Mouse (Mus musculus) liver, embryonic 13.5 days (tissue): ENCODE data around the gene Emg1. TPM values are rescaled to one million over a fixed set of nuclear protein-coding genes. Genes with fewer than 3 reads are reported as not detected.

Source experiments
- ATAC-seq: fragments of 200-750 bp; cut with Nextera tagmentation; 2 replicates; pipeline ENCODE4 v1.8.0; 2017; ENCODE audit warnings: low read depth, mild to moderate bottlenecking, moderate number of reproducible peaks, moderate library complexity
- DNase-seq: peaks from one replicate; pipeline ENCODE4 v3.0.0; 2022
- H3K27ac ChIP-seq: fragments of 300-500 bp; sonication (generic); 2 replicates; pipeline ENCODE4 v1.5.1; 2015; ENCODE audit warnings: moderate library complexity, mild to moderate bottlenecking, inconsistent platforms
- H3K27me3 ChIP-seq: fragments of 300-500 bp; sonication (generic); 2 replicates; pipeline ENCODE4 v1.6.1; 2015; ENCODE audit warnings: mild to moderate bottlenecking, inconsistent platforms
- H3K36me3 ChIP-seq: fragments of 300-500 bp; sonication (generic); 2 replicates; pipeline ENCODE4 v1.6.1; 2015; ENCODE audit warnings: mild to moderate bottlenecking, inconsistent platforms
- H3K4me1 ChIP-seq: fragments of 300-500 bp; sonication (generic); replicated peaks from 2 replicates; pipeline ENCODE4 v1.6.1; 2015; ENCODE audit warnings: inconsistent platforms
- H3K4me2 ChIP-seq: fragments of 300-500 bp; sonication (generic); 2 replicates; pipeline ENCODE4 v1.6.1; 2015; ENCODE audit warnings: inconsistent platforms, mild to moderate bottlenecking, moderate library complexity
- H3K4me3 ChIP-seq: fragments of 300-500 bp; sonication (generic); replicated peaks from 2 replicates; pipeline ENCODE4 v1.5.1; 2015; ENCODE audit warnings: mild to moderate bottlenecking, inconsistent platforms
- H3K9ac ChIP-seq: fragments of 300-500 bp; sonication (generic); 2 replicates; pipeline ENCODE4 v1.6.1; 2015; ENCODE audit warnings: mild to moderate bottlenecking, inconsistent platforms
- H3K9me3 ChIP-seq: fragments of 300-500 bp; sonication (generic); replicated peaks from 2 replicates; pipeline ENCODE4 v1.6.1; 2016; ENCODE audit warnings: inconsistent platforms
- WGBS: fragments of 180-500 bp; shearing (Covaris S2); methylation state at CpG from one replicate; pipeline ENCODE4 v1.1.7; 2015; ENCODE audit not compliant: insufficient replicate concordance; 5-methylcytosine and 5-hydroxymethylcytosine counted together
- polyA plus RNA-seq: library from polyadenylated mRNA; unstranded; fragments of >200 nt; fragmentation: Nextera tagmentation; extraction: Ambion mirVana; gene quantifications from 2 replicates; pipeline ENCODE4 v1.2.1, GENCODE M21; 2015

Gene Emg1
- polyA plus RNA-seq, 1 experiment from 2014 or later = 189 TPM

DNA sequence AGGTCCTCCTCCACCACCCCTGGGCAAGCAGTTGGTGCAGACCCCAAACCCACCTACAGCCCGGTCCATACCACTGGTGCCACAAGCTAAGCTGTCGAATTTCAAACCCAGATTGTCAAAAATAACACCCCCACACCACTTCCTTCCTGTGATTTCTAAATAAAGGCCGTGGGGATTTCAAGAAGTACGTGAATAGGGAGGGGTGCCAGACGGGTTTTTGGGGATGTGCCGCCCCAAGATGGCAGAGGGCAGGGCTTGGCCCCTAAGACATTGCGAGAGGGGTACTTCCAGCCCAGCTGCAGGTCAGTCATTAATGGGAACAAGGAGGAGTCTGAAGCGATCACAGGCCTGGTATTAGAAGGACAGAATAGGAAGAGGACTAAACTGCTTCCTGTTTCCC is 11.6 kb upstream of the Emg1 start:
- no peaks in the 10 kb centered on the region for H3K27me3 ChIP-seq
- DNase-seq (no peak), ATAC-seq (no peak)
- no peak overlapping the region for H3K4me3 ChIP-seq
- H3K4me2 ChIP-seq = no peak overlapping the region
- no peaks in the 10 kb centered on the region for H3K9me3 ChIP-seq
- H3K9ac ChIP-seq = no peak overlapping the region
- 52% methylated on average over 8 of the region's 8 CpGs for WGBS
- H3K36me3 ChIP-seq = peaks cover 21% of the 10 kb centered on the region; the same call in 1 of the 2 replicates
- H3K27ac ChIP-seq = peak overlapping the region; percentile 29
- H3K4me1 ChIP-seq = peaks cover 59% of the 10 kb centered on the region

DNA sequence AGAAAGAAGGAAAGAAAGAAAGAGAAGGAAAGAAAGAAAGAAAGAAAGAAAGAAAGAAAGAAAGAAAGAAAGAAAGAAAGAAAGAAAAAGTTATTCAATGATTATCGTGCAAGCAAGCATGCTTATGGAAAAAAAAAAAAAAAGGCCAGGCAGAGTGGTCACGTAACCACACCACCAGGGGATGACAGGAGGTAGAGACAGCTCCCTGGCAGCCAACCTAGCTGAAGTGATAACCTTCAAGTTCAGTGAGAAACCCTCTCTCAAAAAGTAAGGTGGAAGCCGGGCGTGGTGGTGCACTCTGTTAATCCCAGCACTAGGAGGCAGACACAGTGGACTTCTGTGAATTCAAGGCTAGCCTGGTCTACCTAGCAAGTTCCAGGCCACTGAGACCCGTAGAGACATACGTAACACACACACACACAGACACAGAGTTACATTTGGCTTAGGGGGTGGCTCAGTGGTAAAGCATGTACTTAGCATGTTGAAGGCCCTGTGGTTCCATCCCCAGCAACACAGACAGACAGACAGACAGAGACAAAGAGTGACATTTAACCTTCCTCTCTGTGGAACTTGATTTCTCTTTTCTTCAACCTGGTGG is 11.0 kb upstream of the Emg1 start:
- no peak for ATAC-seq
- Histone ChIP-seq H3K4me3 (no peak overlapping the region), H3K4me2 (no peak overlapping the region), H3K27me3 (no peaks in the 10 kb centered on the region), H3K27ac (no peak overlapping the region), H3K9me3 (no peaks in the 10 kb centered on the region), H3K9ac (no peak overlapping the region), H3K36me3 (peaks cover 16% of the 10 kb centered on the region), H3K4me1 (peaks cover 64% of the 10 kb centered on the region)
- 67% methylated on average over 6 of the region's 6 CpGs for WGBS
- DNase-seq = no peak

- no peak overlapping the region for H3K4me3 ChIP-seq
- H3K4me1 ChIP-seq = peaks cover 68% of the 10 kb centered on the region
- WGBS = 73% methylated on average over 11 of the region's 11 CpGs
- H3K27me3 ChIP-seq = no peaks in the 10 kb centered on the region
- H3K9ac ChIP-seq = no peak overlapping the region
- DNase-seq (no peak), ATAC-seq (no peak)
- peaks cover 26% of the 10 kb centered on the region for H3K36me3 ChIP-seq
- H3K9me3 ChIP-seq = no peaks in the 10 kb centered on the region
- H3K4me2 ChIP-seq = no peak overlapping the region
- H3K27ac ChIP-seq = peak overlapping the region; percentile 50; the same call in 1 of the 2 replicates
Observed at GRCm38 (mm10) chr6:124720904-124721303, 8.9 kb upstream of the Emg1 start.

DNA sequence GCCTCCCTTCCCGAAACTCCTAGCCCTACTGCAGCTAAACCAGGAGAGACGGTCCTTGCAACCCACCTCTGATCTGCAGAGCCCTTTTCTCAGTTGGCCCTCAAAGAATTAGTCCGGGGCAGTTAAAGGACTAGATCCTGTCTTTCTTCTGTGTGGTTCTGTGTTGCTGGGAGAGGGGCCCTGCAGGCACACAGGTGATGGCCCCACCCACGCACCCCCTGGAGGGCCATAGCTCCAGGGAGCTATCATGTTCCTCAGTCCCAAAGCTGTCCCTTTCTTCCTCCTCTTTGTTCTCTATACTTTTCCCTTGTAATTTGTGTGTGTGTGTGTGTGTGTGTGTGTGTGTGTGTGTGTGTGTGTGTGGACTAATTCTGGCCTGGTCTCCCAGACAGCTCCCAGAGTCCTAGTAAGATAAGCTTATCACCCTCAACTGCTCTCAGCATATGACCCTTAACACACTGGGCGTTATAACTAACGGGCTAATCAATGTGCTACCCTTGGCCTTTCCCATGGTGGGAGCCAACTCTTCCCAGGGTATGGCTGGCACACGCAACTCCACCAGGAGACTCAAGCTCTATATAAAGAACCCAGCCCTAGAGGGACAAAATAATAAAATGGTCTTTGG is 7.5 kb upstream of the Emg1 start:
- Histone ChIP-seq H3K4me3 (0 out of 2 replicates have a peak overlapping the region, but pooled peaks have one; percentile 16), H3K4me2 (peak overlapping the region; percentile 54), H3K4me1 (peaks cover 63% of the 10 kb centered on the region), H3K27ac (peak overlapping the region; percentile 87), H3K9ac (peak overlapping the region; percentile 63), H3K9me3 (no peaks in the 10 kb centered on the region), H3K27me3 (no peaks in the 10 kb centered on the region), H3K36me3 (peaks cover 35% of the 10 kb centered on the region)
- WGBS = 28% methylated on average over 7 of the region's 7 CpGs
- DNase-seq (peak; percentile 57), ATAC-seq (peak; percentile 93)

GRCm38 (mm10) chr6:124718703-124719102 is 6.7 kb upstream of the Emg1 start:
- no peaks in the 10 kb centered on the region for H3K27me3 ChIP-seq
- no peaks in the 10 kb centered on the region for H3K9me3 ChIP-seq
- H3K4me2 ChIP-seq = peak overlapping the region; percentile 54
- 0 out of 2 replicates have a peak overlapping the region, but pooled peaks have one; percentile 16 for H3K4me3 ChIP-seq
- DNase-seq (no peak), ATAC-seq (no peak)
- peak overlapping the region; percentile 63 for H3K9ac ChIP-seq
- 77% methylated on average over 16 of the region's 16 CpGs for WGBS
- peaks cover 43% of the 10 kb centered on the region for H3K36me3 ChIP-seq
- H3K27ac ChIP-seq = peak overlapping the region; percentile 87
- peaks cover 65% of the 10 kb centered on the region for H3K4me1 ChIP-seq

- H3K27ac ChIP-seq = peak overlapping the region; percentile 87
- no peak for ATAC-seq
- no peak for DNase-seq
- H3K4me2 ChIP-seq = no peak overlapping the region
- H3K4me1 ChIP-seq = peaks cover 67% of the 10 kb centered on the region
- H3K36me3 ChIP-seq = peaks cover 49% of the 10 kb centered on the region
- H3K9ac ChIP-seq = no peak overlapping the region
- H3K9me3 ChIP-seq = no peaks in the 10 kb centered on the region
- no peaks in the 10 kb centered on the region for H3K27me3 ChIP-seq
- H3K4me3 ChIP-seq = no peak overlapping the region
- 84% methylated on average over 13 of the region's 13 CpGs for WGBS
Observed at GRCm38 (mm10) chr6:124717968-124718367, 6.0 kb upstream of the Emg1 start.

DNA sequence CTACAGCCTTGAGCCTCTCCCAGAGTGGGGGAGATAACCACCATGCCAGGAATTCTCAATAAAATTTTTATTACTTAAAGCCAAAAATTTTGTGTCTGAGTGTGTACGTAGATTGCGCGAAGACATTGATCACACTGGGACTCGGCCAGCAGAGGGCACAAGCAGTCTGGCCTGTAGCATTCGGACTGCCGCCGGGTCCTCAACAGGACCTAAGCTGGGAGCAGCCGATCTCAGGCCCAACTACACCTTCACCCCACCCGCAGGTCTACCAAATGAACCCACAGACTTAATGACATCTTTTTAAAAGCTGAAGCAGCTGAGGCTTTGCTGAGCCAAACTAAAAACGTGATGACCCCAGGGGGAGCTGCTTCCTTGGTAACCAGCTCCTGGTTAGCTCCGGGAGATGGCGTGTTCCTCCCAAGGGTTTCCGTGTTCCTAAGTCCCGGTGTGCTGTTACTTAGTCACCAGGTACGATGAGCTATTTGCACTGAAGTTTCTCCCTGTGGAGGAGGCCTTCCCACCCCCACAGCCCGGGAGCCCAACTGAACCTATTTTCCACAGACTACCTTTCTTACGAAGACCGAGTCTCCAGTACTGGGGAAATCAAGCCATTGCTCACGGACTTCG is 5.0 kb upstream of the Emg1 start:
- Histone ChIP-seq H3K4me2 (no peak overlapping the region), H3K9ac (no peak overlapping the region), H3K9me3 (no peaks in the 10 kb centered on the region), H3K36me3 (peaks cover 49% of the 10 kb centered on the region), H3K4me3 (no peak overlapping the region), H3K27me3 (no peaks in the 10 kb centered on the region), H3K4me1 (peaks cover 70% of the 10 kb centered on the region), H3K27ac (no peak overlapping the region)
- 67% methylated on average over 20 of the region's 20 CpGs for WGBS
- ATAC-seq (no peak), DNase-seq (peak; percentile 44)

GRCm38 (mm10) chr6:124712918-124713317 is 940 bp upstream of the Emg1 start:
- 5% methylated on average over 11 of the region's 11 CpGs for WGBS
- Histone ChIP-seq H3K36me3 (peaks cover 69% of the 10 kb centered on the region), H3K4me1 (peaks cover 61% of the 10 kb centered on the region), H3K27me3 (no peaks in the 10 kb centered on the region), H3K4me2 (peak overlapping the region; percentile 95), H3K9ac (peak overlapping the region; percentile 85), H3K9me3 (no peaks in the 10 kb centered on the region), H3K4me3 (peak overlapping the region; percentile 88), H3K27ac (peak overlapping the region; percentile 88)
- ATAC-seq (no peak), DNase-seq (no peak)

DNA sequence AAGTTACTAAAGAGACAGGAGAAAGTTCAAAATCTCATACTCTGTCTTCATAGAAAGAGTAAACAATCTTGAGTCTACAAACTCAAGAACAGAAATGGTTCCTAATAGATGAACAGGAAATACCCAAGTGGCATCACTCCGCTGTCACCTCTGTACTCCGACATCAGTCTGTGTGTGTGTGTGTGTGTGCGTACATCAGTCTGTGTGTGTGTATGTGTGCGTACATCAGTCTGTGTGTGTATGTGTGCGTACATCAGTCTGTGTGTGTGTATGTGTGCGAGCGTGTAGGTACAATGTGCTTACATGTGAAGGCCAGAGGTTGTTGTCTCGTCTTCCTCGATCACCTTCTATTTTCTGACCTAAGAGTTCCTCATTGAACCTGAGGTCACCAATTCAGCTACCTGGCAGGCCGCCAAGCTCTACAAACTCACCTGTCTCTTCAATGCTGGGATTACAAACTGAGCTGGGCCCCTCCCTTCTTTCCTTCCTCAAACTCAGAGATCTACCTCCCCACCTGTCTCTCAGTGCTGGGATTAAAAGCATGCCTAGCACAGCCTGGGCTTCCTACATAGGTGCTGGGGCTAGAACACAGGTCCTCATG is 3.6 kb downstream of the Emg1 start:
- Histone ChIP-seq H3K27me3 (no peaks in the 10 kb centered on the region), H3K36me3 (peaks cover 69% of the 10 kb centered on the region), H3K4me1 (peaks cover 42% of the 10 kb centered on the region), H3K9me3 (no peaks in the 10 kb centered on the region), H3K27ac (no peak overlapping the region), H3K9ac (0 out of 2 replicates have a peak overlapping the region, but pooled peaks have one; percentile 11), H3K4me3 (no peak overlapping the region), H3K4me2 (no peak overlapping the region)
- ATAC-seq = no peak
- WGBS = 84% methylated on average over 10 of the region's 10 CpGs
- DNase-seq = no peak

DNA sequence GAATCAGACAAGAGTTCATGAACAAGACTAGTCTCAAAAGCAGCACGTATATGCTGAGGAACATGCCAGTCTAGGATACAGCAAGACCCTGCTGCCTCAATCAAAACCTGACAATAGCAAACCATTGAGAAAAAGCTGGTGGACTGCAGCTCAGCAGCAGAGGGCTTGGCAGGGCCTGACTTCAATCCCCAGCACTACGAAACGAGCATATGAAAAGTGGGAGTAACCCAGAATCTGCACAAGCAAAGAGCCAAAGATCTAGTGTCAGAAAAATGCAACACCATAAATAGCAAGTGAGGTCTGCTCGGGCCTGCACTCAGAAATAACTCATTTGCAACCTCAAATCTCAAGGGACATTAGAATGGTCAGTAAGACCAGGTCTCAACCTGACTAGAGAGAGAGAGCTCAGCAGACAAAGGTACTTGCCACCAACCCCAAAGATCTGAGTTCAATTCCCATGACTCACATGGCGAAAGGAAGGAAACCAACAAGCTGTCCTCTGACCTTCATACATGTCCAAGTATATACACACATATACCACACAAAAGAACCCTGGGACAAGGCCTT is 5.8 kb downstream of the Emg1 start:
- DNase-seq = no peak
- no peak overlapping the region for H3K4me2 ChIP-seq
- no peaks in the 10 kb centered on the region for H3K9me3 ChIP-seq
- no peaks in the 10 kb centered on the region for H3K27me3 ChIP-seq
- WGBS = 79% methylated on average over 5 of the region's 5 CpGs
- H3K9ac ChIP-seq = no peak overlapping the region
- H3K4me1 ChIP-seq = peaks cover 31% of the 10 kb centered on the region
- ATAC-seq = no peak
- H3K4me3 ChIP-seq = no peak overlapping the region
- no peak overlapping the region for H3K27ac ChIP-seq
- H3K36me3 ChIP-seq = peaks cover 89% of the 10 kb centered on the region

DNA sequence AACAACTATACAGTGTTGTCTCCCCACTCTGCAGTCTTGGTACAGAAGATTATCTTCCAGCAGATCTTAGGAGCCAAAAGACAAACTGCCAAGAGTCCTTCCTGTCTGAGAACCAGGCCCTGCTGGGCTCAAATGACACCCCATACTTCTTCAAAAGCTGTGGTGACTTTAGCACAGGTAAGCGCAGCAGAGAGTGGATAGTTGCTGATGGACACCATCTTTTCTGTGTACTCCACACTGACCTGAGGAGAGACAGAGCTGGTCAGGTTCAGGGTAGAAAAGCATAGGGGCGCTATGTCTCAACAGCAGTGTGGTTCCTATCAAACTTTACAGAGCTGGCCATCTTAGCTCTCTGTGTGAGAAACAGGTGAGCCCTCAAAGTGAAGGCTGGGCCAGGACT is 7.6 kb downstream of the Emg1 start:
- Histone ChIP-seq H3K4me2 (no peak overlapping the region), H3K9ac (no peak overlapping the region), H3K9me3 (no peaks in the 10 kb centered on the region), H3K27ac (no peak overlapping the region), H3K27me3 (no peaks in the 10 kb centered on the region), H3K4me3 (no peak overlapping the region), H3K4me1 (peaks cover 27% of the 10 kb centered on the region), H3K36me3 (peaks cover 99% of the 10 kb centered on the region)
- DNase-seq (no peak), ATAC-seq (no peak)
- WGBS = 88% methylated on average over 2 of the region's 2 CpGs
